Mouse (Mus musculus): ENCODE data around the gene Naa15. TPM values are rescaled to one million over a fixed set of nuclear protein-coding genes. Genes with fewer than 3 reads are reported as not detected.

Gene Naa15
- polyA plus RNA-seq, 1 experiment = 105 TPM

DNA sequence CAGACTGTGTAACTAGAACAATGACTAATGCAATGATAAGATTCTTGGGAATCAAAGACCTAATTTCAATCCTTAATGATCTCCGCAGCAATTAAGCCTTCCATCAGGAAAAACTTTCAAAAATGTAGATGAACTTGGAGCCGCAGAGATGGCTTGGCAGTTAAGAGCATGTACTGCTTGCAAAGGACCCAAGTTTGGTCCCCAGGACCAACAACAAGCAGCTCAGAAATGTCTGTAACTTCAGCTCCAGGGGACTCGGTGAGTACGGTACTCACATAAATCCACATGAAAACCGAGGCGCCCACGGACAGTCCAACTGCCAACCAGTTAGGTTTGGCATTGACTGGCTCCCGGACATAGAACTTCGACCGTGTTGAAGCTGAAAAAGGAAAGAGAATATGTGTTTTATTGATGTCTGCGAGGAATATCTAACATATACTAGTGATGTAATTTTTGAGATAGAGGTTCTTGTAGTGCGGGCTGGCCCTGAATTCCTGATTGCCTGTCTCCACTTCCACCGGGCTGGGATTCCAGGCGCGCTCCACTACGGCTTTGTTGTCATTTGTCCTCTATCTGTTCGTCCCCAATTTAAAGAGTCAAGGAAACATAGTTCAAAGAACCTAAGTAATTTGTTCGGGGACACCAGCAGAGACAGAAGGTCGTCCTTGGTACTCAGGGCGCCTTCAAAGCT lies 6.9 kb upstream of the Naa15 start:
- H3K27ac ChIP-seq (ENCODE audit: insufficient read depth, low read length) = 0 out of 2 replicates have a peak overlapping the region, but pooled peaks have one; percentile 66
- no peaks in the 10 kb centered on the region for H3K4me1 ChIP-seq (ENCODE audit: control insufficient read depth, insufficient read depth, low read length)
- TF ChIP-seq CTCF (IDR thresholded peaks at IDR 0.05; ENCODE audit: borderline replicate concordance, insufficient read depth, low read length) = no peak
- 0 out of 2 replicates have a peak, but pooled peaks have one; percentile 18 for TF ChIP-seq POLR2A (IDR thresholded peaks at IDR 0.05; ENCODE audit: low read depth, low read length)
- H3K4me3 ChIP-seq (ENCODE audit: insufficient read depth, low read length) = peak overlapping the region; percentile 93

DNA sequence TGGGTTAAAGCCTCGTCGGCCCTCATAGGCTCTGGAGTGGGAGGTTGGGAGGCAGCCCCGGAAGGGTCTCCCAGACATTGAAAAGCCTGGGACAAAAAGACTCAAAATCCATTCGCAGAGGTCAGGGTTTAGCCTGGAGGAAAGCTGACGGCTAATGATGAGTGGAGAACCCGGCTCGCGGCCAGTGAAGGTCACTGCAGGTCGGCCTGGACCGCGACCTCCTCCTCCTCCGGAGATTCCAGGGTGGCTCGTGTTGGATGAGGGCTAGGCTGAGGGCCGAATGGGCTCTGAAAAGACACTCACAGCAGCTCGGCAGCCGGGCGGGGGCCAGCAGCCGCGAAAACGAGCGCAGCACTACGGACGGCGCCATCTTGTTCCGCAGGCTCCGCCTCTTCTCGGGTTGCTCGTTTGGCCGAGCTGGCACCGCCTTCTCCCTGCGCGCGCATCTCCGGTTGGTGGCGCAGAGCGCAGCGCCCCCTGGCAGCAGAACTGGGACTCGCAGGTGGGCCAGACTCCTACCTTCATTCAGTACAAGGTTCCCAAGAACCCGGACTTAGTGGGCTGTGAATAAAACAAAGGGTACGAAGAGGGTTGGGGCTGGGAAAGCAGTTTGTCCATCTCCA lies 6.3 kb upstream of the Naa15 start, which contains the start of gene Ndufc1:
TSS of gene Ndufc1 (minus strand) at position 428 of the 623 bp plus-strand sequence.
- TF ChIP-seq POLR2A (IDR thresholded peaks at IDR 0.05; ENCODE audit: low read depth, low read length) = peak; percentile 95
- TF ChIP-seq CTCF (IDR thresholded peaks at IDR 0.05; ENCODE audit: borderline replicate concordance, insufficient read depth, low read length) = peak; percentile 94
- peak within 1 kb of the TSS; percentile 93 for H3K4me3 ChIP-seq (ENCODE audit: insufficient read depth, low read length)
- peak within 1 kb of the TSS; percentile 66 for H3K27ac ChIP-seq (ENCODE audit: insufficient read depth, low read length)
- no peaks in the 10 kb centered on the region for H3K4me1 ChIP-seq (ENCODE audit: control insufficient read depth, insufficient read depth, low read length)

DNA sequence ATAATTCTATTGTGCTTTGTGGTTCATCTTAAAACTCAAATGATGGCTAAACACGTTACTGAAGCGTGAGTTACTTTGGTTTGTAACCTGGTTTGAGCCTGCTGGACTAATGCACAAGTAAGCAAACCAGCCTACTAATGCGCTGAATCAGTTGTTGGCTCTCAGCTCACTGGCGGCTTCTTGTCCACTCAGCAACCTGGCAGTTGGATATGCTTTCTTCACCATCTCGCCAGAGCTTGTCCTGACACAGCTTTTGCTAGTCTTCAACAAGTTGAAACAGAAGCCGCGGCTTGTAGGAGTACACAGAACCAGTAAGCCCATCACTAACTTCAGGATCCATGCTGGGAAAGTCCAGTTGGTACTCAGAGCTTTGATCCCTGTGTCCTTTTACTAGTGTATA lies 2.5 kb upstream of the Naa15 start:
- H3K4me1 ChIP-seq (ENCODE audit: control insufficient read depth, insufficient read depth, low read length) = no peaks in the 10 kb centered on the region
- H3K27ac ChIP-seq (ENCODE audit: insufficient read depth, low read length) = no peak overlapping the region
- H3K4me3 ChIP-seq (ENCODE audit: insufficient read depth, low read length) = no peak overlapping the region
- no peak for TF ChIP-seq POLR2A (IDR thresholded peaks at IDR 0.05; ENCODE audit: low read depth, low read length)
- TF ChIP-seq CTCF (IDR thresholded peaks at IDR 0.05; ENCODE audit: borderline replicate concordance, insufficient read depth, low read length) = no peak

DNA sequence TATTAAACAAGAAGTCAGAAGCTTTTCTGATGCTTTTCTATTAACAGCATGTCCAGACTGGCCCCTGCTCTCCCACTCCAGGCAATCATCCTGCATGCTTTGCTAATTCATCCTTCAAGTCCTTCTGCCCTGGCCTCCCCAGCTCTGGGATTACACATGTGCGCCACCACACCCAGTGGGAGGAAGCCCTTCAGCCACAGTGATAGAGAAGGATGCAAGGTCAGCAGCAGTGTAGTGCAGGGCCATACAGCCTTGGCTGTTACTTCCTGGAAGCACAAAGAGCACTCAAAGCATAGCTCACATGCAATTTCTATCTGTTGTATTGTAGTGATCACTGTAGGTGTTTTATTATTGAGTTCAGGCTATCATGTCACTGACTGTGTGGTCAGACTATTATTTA lies 1.7 kb upstream of the Naa15 start:
- Histone ChIP-seq H3K4me1 (ENCODE audit: control insufficient read depth, insufficient read depth, low read length) (no peaks in the 10 kb centered on the region), H3K4me3 (ENCODE audit: insufficient read depth, low read length) (no peak overlapping the region), H3K27ac (ENCODE audit: insufficient read depth, low read length) (no peak overlapping the region)
- TF ChIP-seq CTCF (IDR thresholded peaks at IDR 0.05; ENCODE audit: borderline replicate concordance, insufficient read depth, low read length) = no peak
- no peak for TF ChIP-seq POLR2A (IDR thresholded peaks at IDR 0.05; ENCODE audit: low read depth, low read length)

DNA sequence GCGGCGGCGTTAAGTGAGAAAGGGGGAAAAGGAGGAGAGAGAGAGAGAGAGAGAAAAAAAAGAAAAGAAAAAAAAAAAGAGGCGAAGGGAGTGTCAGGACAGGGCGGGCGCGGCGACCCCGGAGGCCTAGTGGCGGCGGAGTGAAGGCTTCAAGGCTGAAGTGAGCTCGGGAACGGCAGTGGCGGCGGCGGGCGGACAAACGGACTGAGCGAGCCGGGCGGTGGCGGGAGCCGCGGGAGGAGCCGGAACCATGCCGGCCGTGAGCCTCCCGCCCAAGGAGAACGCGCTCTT lies 1.1 kb downstream of the Naa15 start:
- peak overlapping the region; percentile 99 for H3K4me3 ChIP-seq (ENCODE audit: insufficient read depth, low read length)
- peak overlapping the region; percentile 79 for H3K27ac ChIP-seq (ENCODE audit: insufficient read depth, low read length)
- peaks cover 6% of the 10 kb centered on the region; the same call in 1 of the 2 replicates for H3K4me1 ChIP-seq (ENCODE audit: control insufficient read depth, insufficient read depth, low read length)
- no peak for TF ChIP-seq POLR2A (IDR thresholded peaks at IDR 0.05; ENCODE audit: low read depth, low read length)
- TF ChIP-seq CTCF (IDR thresholded peaks at IDR 0.05; ENCODE audit: borderline replicate concordance, insufficient read depth, low read length) = no peak

DNA sequence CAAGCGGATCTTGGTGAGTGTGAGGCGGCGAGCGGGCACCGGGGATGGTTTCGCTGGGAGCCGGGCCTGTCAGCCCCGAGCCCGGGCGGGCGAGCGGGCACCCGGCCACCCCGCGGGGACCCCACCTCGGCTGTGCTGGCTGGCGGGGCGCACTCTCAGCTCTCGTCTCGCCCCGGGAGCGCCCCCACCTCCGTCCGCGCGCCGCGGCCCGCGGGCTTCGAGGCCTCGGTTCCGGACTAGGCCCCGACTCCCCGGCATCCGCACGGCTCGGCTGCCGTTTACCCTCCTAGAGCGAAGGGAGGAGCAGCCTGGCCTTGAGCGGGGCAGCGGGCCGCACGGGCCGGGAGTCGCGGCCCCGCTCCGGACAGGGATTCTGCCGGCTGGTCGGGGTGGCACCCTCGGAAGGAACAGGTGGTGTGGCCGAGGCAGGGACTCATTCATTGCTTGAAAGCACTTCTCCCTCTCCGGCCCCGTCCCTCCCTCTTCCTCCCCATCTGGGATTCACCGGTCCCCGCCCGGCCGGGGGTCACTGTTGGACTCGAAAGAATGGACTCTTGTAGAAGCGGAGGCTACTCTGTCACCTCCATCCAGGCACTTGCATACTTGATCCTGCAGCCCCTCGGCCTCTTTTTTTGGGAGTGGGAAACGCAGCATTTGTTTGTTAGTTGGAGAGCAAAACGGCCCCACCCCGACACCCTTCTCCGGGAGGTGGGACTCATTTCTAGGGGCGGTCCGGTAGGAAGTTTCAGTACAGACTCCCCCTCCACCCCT lies 1.6 kb downstream of the Naa15 start:
- 0 out of 2 replicates have a peak, but pooled peaks have one; percentile 40 for TF ChIP-seq POLR2A (IDR thresholded peaks at IDR 0.05; ENCODE audit: low read depth, low read length)
- TF ChIP-seq CTCF (IDR thresholded peaks at IDR 0.05; ENCODE audit: borderline replicate concordance, insufficient read depth, low read length) = no peak

DNA sequence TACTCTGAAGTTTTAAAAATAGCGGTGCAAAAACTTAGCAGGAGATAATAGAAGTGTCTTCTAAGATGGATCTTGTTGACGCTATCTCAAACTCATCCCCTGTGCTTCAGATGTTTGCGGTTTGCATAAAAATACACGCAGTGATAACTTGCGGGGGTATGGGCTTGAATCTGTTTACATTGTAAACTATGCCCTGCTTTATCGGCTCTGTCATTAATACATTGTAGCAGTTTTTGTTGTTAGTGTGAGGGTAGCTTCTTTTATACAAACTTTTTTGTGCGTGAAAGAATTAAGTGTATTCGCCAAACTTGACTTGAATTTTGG lies 2.1 kb downstream of the Naa15 start:
- Histone ChIP-seq H3K4me3 (ENCODE audit: insufficient read depth, low read length) (peak overlapping the region; percentile 99), H3K4me1 (ENCODE audit: control insufficient read depth, insufficient read depth, low read length) (peaks cover 8% of the 10 kb centered on the region; the same call in 1 of the 2 replicates), H3K27ac (ENCODE audit: insufficient read depth, low read length) (no peak overlapping the region)
- TF ChIP-seq POLR2A (IDR thresholded peaks at IDR 0.05; ENCODE audit: low read depth, low read length) (no peak), CTCF (IDR thresholded peaks at IDR 0.05; ENCODE audit: borderline replicate concordance, insufficient read depth, low read length) (no peak)

More for the DNA sequence above, 1.6 kb downstream of the Naa15 start:
- Histone ChIP-seq H3K4me1 (ENCODE audit: control insufficient read depth, insufficient read depth, low read length) (peaks cover 8% of the 10 kb centered on the region; the same call in 1 of the 2 replicates), H3K27ac (ENCODE audit: insufficient read depth, low read length) (peak overlapping the region; percentile 79), H3K4me3 (ENCODE audit: insufficient read depth, low read length) (peak overlapping the region; percentile 99)

DNA sequence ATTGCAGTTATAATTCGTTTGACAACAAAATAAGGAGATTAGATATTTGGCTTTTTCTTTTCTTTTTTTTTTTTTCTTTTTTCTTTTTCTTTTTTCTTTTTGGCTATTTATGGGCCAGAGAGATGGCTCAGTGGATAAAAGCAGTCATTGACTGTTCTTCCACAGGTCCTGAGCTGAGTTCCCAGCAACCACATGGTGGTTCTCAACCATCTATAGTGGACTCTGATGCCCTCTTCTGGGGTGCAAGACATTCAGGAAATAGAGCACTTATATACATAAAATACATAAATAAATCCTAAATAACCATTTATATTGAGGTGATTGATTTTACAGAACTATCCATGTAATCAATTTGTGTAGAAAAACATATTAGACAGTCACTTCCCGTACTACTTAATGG lies 2.5 kb downstream of the Naa15 start:
- H3K4me3 ChIP-seq (ENCODE audit: insufficient read depth, low read length) = peak overlapping the region; percentile 99
- H3K4me1 ChIP-seq (ENCODE audit: control insufficient read depth, insufficient read depth, low read length) = peaks cover 8% of the 10 kb centered on the region; the same call in 1 of the 2 replicates
- H3K27ac ChIP-seq (ENCODE audit: insufficient read depth, low read length) = no peak overlapping the region
- TF ChIP-seq POLR2A (IDR thresholded peaks at IDR 0.05; ENCODE audit: low read depth, low read length) (no peak), CTCF (IDR thresholded peaks at IDR 0.05; ENCODE audit: borderline replicate concordance, insufficient read depth, low read length) (no peak)

DNA sequence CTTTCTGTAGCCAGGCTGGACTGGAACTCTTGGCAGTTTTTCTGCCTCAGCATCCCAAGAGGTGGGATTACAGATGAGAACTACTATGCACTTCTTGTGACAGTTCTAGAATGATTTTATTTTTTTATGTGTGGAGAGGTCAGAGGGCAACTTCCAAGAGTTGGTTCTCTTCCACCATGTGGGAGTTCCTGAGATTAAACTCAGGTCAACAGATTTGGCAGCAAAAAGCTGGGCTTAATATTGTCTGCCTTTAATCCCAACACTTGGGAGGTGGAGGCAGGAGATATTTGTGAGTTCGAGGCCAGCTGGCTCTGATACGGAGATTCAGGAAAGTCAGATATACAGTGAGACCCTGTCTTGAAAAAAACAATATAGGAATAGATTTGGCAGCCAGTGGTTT lies 3.0 kb downstream of the Naa15 start:
- Histone ChIP-seq H3K27ac (ENCODE audit: insufficient read depth, low read length) (no peak overlapping the region), H3K4me3 (ENCODE audit: insufficient read depth, low read length) (peak overlapping the region; percentile 33), H3K4me1 (ENCODE audit: control insufficient read depth, insufficient read depth, low read length) (peaks cover 8% of the 10 kb centered on the region; the same call in 1 of the 2 replicates)
- TF ChIP-seq POLR2A (IDR thresholded peaks at IDR 0.05; ENCODE audit: low read depth, low read length) (no peak), CTCF (IDR thresholded peaks at IDR 0.05; ENCODE audit: borderline replicate concordance, insufficient read depth, low read length) (no peak)
